Mouse (Mus musculus): ENCODE measurements around the gene Exosc2.
A peak's percentile ranks its signal among the peaks of the same experiment; 100 is the strongest.
"Not testable (repeated sequence)": the region's sequence is repeated elsewhere in the genome, so short reads cannot be mapped to it uniquely, and the experiment has no call there.

Exosc2 gene

GRCm38 (mm10) chr2:31667332-31667731, 3.2 kb upstream of the Exosc2 start:
- no peak for DNase-seq (ENCODE audit: low read depth, low spot score)

- no peak for DNase-seq (ENCODE audit: low read depth, low spot score)
Observed at GRCm38 (mm10) chr2:31678641-31679040, 8.1 kb downstream of the Exosc2 start.

GRCm38 (mm10) chr2:31681051-31681707, 10.7 kb downstream of the Exosc2 start:
- not testable (repeated sequence) for DNase-seq (ENCODE audit: low read depth, low spot score)

GRCm38 (mm10) chr2:31681731-31682235, 11.3 kb downstream of the Exosc2 start:
- DNase-seq (ENCODE audit: low read depth, low spot score) = no peak

DNA sequence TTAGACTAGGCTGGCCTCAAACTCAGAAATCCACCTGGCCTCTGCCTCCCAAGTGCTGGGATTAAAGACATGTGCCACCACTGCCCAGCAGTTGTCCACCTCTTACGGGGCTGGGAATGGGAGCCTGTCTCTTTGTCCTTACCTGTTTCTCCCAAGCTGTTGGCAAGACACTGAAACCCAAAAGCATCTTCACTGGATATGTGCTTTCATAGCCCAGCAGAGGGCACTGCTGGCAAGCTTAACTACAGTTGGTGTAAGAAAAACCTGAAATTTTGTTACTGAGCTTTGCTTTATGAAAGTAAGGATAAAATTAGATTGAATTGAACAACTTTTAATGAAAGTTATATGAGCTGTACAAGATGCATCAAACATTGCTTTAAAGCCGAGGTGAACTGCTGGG, 13.2 kb downstream of the Exosc2 start:
- peak; percentile 37 for DNase-seq (ENCODE audit: low read depth, low spot score)

DNA sequence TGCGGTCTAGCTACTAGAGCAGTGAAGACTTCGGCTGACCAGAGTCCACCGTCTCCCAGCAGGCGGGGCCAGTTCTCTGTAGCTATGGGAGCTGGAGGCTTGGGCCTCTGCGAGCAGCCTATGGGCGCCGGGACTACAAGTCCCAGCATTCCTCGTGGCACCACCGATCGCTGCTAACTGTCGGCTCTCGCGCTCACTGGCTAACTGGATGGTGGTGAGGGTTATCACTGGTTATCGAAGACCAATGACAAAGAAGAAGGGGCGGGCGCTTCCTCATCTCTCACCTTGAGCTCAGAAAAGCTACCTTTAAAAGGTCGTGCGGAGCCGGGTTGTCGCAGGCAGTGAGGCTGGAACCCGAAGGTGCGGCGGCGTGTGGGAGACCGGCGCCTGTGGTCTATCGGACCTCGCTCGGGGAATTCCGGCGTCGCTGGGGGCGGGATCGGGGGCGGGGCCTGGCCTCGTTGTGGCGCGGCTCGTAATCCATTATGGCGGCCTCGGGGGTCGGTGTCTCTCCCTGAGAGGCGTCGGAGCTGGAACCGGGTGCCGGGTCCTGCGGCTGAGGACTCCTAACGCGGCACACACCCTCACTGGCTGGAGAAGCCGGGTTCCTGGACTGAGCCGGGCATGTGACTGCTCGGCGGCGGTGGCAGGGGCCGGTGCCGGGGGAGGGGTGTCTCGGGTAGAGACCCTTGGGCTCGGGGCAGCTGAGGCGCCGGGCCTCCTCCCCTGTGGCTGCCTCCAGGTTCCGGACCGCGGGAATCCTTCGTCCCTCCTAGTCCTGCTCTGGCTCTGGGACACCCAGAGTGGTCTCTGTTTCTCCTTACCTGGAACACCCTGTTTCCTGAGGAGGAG, 17.8 kb downstream of the Exosc2 start, which contains the start of gene Abl1:
Abl1 (plus strand) TSS at position 303 of the 852 bp plus-strand sequence.
- peak; percentile 90 for DNase-seq (ENCODE audit: low read depth, low spot score)

DNA sequence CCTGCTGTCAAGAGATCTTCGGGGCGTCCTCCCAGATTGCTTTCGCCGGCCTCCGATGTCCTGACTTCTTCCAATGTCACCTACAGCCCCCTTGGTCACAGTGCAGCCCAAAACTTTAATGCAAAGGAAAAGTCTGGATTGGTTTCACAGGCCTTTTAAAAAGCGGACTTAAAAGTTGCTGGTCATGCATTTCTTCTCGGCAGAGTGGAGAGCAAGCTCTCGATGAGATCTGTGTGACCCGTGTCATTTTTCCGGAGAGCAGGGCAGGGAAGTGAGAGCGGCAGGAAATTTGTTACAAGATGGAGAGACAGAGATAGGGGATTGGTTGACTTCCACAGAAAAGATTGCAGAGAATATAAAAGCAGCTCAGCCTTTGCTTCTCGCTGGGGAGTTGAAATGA, 18.5 kb downstream of the Exosc2 start:
- no peak for DNase-seq (ENCODE audit: low read depth, low spot score)

DNA sequence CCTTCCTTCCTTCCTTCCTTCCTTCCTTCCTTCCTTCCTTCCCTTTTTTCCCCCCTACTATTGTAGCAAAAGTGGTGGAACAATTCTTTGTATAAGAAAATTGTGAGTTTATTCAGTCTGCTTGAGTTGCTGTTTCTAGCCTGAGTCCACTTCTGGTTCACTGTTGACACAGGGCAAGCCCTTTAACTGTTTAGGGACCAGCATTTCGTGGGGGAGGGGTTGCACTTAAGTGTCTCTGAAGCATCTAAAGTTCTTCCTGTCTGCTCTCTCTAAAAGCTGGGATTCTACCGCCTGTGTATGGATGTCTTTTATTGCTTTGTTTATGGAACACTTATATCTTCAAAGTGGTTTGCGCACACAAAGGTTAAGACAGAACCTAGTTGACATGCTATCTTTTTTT, 19.5 kb downstream of the Exosc2 start:
- DNase-seq (ENCODE audit: low read depth, low spot score) = no peak

- DNase-seq (ENCODE audit: low read depth, low spot score) = no peak
Observed at GRCm38 (mm10) chr2:31698209-31698608, 27.7 kb downstream of the Exosc2 start.

- DNase-seq (ENCODE audit: low read depth, low spot score) = no peak
Observed at GRCm38 (mm10) chr2:31700545-31701446, 30.3 kb downstream of the Exosc2 start.

DNA sequence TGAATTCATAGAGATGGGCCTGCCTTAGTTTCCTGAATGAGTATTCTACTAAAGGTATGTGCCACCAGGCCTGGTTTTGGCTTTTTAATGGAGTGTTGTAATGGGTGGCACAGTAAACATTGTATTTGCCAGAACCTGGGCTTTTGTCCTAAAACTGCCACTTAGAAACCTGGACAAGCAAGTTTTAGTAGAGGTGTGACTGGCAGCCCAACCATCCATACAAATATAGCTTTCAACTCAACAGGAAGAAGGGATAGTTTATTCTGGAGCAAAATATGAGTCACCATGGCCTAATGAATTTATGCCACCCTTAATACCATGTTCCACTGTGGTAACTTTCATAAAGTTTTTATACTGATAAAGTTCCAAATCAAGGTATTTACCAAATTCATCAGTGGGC, 32.7 kb downstream of the Exosc2 start:
- DNase-seq (ENCODE audit: low read depth, low spot score) = no peak

- DNase-seq (ENCODE audit: low read depth, low spot score) = no peak
Observed at GRCm38 (mm10) chr2:31705914-31706313, 35.4 kb downstream of the Exosc2 start.

DNA sequence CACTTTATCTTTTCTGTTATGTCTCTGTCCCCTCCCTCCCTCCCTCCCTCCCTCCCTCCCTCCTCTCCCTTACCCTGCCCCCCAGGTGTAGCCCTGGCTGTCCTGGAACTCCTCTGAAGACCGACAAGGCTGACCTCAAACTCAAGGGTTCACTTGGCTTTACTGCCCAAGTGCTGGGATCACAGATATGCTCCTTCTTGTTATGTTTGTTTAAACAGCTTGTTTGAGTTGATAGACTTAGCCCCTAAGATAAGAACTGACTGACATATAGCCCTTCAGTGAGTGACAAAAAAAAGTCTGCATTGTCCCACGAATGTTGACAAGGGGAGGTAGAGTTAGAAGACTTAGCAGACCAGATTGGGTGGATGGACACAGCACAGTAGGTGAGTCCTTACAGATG, 36.0 kb downstream of the Exosc2 start:
- DNase-seq (ENCODE audit: low read depth, low spot score) = no peak

GRCm38 (mm10) chr2:31712716-31713115, 42.2 kb downstream of the Exosc2 start:
- DNase-seq (ENCODE audit: low read depth, low spot score) = no peak

DNA sequence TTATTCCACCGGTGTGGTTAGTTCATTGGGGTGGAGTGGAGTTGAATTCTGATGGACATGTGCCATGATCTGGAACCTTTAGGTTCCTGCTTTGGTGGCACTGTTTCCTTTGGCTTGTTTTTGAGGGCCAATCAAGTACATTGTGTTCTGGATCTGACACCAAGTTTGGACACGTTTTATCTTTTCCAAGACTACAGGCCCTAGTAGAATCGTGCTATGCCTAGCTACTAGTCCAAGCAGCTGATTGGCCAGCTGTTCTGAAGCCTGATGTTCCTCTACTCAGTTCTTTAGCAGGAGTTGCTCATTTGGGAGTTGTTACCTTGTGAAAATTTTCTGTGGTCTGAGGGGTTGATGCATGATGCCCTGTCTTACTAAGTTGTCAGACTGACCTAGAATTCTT, 43.3 kb downstream of the Exosc2 start:
- no peak for DNase-seq (ENCODE audit: low read depth, low spot score)

DNA sequence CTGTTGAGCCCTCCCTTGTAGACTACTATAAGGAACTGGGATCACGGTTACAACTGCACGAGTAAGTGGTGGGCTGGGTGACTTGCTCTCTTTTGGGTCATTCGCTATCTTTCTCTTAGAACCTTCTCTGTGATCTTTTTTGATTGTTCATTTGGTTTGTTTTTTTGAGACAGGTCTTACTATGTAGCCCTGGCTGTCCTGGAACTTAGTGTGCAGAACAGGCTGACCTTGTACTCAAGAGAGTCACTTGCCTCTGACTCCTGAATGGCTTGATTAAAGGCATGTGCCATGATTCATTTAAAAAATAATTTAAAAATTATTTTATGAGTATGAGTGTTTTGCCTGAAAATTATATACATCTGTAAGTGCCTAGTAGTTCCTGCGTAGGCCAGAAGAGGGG, 44.3 kb downstream of the Exosc2 start:
- DNase-seq (ENCODE audit: low read depth, low spot score) = no peak

- DNase-seq (ENCODE audit: low read depth, low spot score) = no peak
Observed at GRCm38 (mm10) chr2:31715985-31716384, 45.5 kb downstream of the Exosc2 start.

- DNase-seq (ENCODE audit: low read depth, low spot score) = no peak
Observed at GRCm38 (mm10) chr2:31719202-31719880, 48.8 kb downstream of the Exosc2 start.

GRCm38 (mm10) chr2:31719944-31720343, 49.4 kb downstream of the Exosc2 start:
- no peak for DNase-seq (ENCODE audit: low read depth, low spot score)

- no peak for DNase-seq (ENCODE audit: low read depth, low spot score)
Observed at GRCm38 (mm10) chr2:31720783-31721182, 50.3 kb downstream of the Exosc2 start.

Data from retina, adult 2 months (tissue).